Mouse (Mus musculus) CH12.LX (cell line): ENCODE data around the gene Dtnb.
A peak's percentile ranks its signal among the peaks of the same experiment; 100 is the strongest.

Experiments used
- CHD1 ChIP-seq: IDR thresholded peaks from 2 replicates; pipeline ENCODE4 v1.6.1; 2012; ENCODE audit warnings: low read depth, low read length, improper control_type of control experiment, inconsistent platforms
- CHD2 ChIP-seq: IDR thresholded peaks from 2 replicates; pipeline ENCODE4 v1.6.1; 2011; ENCODE audit warnings: low read length, improper control_type of control experiment
- CTCF ChIP-seq, 2 experiments: IDR thresholded peaks in 1 of 2; conservative IDR thresholded peaks in 1 of 2; 2 replicates each; pipeline ENCODE4 v1.5.1; 2011 to 2012; ENCODE audit warnings: low read depth in 2 of 2, low read length in 2 of 2, improper control_type of control experiment in 1 of 2, inconsistent platforms in 1 of 2, mild to moderate bottlenecking in 1 of 2, moderate library complexity in 1 of 2
- EP300 ChIP-seq: IDR thresholded peaks from 2 replicates; pipeline ENCODE4 v1.6.1; 2011; ENCODE audit warnings: low read length, improper control_type of control experiment
- JUND ChIP-seq: conservative IDR thresholded peaks from 2 replicates; pipeline ENCODE4 v1.6.1; 2011; ENCODE audit warnings: low read depth, low read length, improper control_type of control experiment
- KAT2A ChIP-seq: IDR thresholded peaks from 2 replicates; pipeline ENCODE4 v1.6.1; 2012; ENCODE audit warnings: low read length, improper control_type of control experiment, inconsistent platforms; ENCODE audit not compliant: insufficient replicate concordance
- MAX ChIP-seq: IDR thresholded peaks from 2 replicates; pipeline ENCODE4 v1.6.1; 2011; ENCODE audit warnings: low read length, improper control_type of control experiment
- MEF2A ChIP-seq: IDR thresholded peaks from 2 replicates; pipeline ENCODE4 v1.6.1; 2014; ENCODE audit warnings: low read depth, mild to moderate bottlenecking, inconsistent platforms, low read length, improper control_type of control experiment, borderline replicate concordance
- MXI1 ChIP-seq: IDR thresholded peaks from 2 replicates; pipeline ENCODE4 v1.6.1; 2011; ENCODE audit warnings: mild to moderate bottlenecking, low read depth, low read length, improper control_type of control experiment
- MYC ChIP-seq: IDR thresholded peaks from 2 replicates; pipeline ENCODE4 v1.6.1; 2011; ENCODE audit warnings: low read depth, mild to moderate bottlenecking, improper control_type of control experiment, low read length
- POLR2A ChIP-seq: IDR thresholded peaks from 2 replicates; pipeline ENCODE4 v1.6.1; 2011; ENCODE audit warnings: low read depth, mild to moderate bottlenecking, improper control_type of control experiment, low read length
- USF1 ChIP-seq: IDR thresholded peaks from 2 replicates; pipeline ENCODE4 v1.6.1; 2014; ENCODE audit warnings: low read depth, mild to moderate bottlenecking, inconsistent platforms, low read length, improper control_type of control experiment

DNA sequence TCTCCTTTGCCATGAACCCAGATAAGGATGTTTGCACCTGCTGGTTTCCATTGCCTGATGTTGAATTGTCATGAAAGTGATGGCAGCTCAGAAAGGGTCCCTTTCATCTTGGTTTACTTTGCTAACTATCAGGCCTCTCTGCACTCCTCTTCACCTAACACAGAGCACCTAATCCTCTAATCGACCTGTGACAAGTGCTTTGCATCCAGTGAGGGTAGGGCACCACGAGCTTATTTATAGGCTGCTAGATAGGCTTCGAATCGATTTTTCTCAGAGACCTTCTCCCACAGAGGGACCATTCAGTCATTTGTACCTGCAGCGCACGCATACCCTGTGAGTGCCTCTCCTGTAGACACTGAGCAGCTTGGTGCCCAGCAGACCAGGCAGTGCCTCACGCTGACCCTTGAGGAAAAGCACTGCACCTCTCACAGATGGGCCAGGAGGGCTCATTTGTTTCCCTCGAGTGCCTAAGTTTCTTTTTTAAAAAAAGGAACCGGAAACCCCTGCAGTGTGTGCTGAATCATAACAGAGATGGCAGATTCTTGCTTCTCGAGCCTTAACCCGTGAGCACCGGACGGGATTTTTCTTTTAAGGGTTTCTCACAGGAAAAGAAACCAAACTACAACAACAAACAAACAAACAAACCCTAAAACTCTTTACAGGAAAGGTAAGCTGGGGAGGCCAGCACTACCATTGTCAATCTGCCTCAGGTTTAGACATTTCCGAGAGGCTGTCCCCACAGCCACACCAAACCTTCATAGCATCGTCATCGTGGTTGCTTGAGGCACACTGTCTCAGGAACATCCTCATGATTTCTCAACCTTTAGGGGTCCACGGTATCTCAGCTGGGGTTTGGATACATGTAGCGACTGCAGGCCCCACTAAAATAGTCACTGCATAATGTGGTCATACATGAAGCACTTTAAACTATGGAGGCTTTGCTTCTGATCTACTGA lies 167.8 kb downstream of the Dtnb start:
- TF ChIP-seq KAT2A (no peak), USF1 (no peak), POLR2A (peak; percentile 58), MAX (no peak), MEF2A (no peak), EP300 (peak; percentile 77; the same call in 1 of the 2 replicates), CTCF (conservative IDR thresholded peaks at IDR 0.05 in 1 of 2, IDR thresholded peaks at IDR 0.05 in 1 of 2; ENCODE audit: low read depth in 2 of 2, low read length in 2 of 2) (no peak), JUND (no peak), MXI1 (no peak), CHD1 (no peak), CHD2 (no peak), MYC (no peak; the same call in 1 of the 2 replicates)
